In the genomic region with DNA sequence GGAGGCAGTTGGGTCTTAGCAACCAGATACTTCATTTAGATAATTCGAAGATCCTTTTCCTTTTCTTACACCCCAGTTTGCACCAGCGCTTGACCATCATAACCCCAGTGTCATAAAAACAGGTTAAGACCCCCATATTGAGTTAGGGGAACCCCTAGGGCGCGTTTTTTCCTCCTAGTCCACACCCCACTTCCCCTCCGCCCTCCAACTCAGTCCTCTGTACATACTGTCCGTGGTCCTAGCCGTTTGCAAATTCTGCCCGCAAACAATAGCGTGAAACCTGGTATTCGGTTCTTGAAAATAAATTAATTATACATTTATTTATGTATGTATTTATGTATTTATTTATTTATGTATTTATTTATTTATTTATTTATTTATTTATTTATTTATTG, we compare ENCODE assay signal across 7 mouse cellular contexts. TPM values are rescaled to one million over a fixed set of nuclear protein-coding genes. Genes with fewer than 3 reads are reported as not detected.
DNase-seq lines count a peak whose midpoint lies in the region; ATAC-seq and TF ChIP-seq lines count a peak whose summit lies in the region.

No protein-coding gene starts in this region.

- peaks cover 12% of the 10 kb centered on the region for H3K4me1 ChIP-seq in megakaryocyte, embryonic 14.5 days
- peaks cover 11% of the 10 kb centered on the region for H3K4me1 ChIP-seq in forebrain, embryonic 15.5 days
- no peaks in the 10 kb centered on the region for H3K4me1 ChIP-seq in limb, embryonic 14.5 days (ENCODE audit: control insufficient read depth, insufficient read depth, low read length)
- no peaks in the 10 kb centered on the region for H3K4me1 ChIP-seq in stomach, embryonic 16.5 days (ENCODE audit: control insufficient read depth, insufficient read depth, low read length)

- peaks cover 86% of the 10 kb centered on the region for H3K27me3 ChIP-seq in megakaryocyte, embryonic 14.5 days (replicated peaks)
- no peaks in the 10 kb centered on the region for H3K27me3 ChIP-seq in forebrain, embryonic 15.5 days
- H3K27me3 ChIP-seq in limb, embryonic 14.5 days (ENCODE audit: control insufficient read depth, insufficient read depth, low read length): peaks cover 27% of the 10 kb centered on the region; the same call in 1 of the 2 replicates
- H3K27me3 ChIP-seq in stomach, embryonic 16.5 days (ENCODE audit: control insufficient read depth, insufficient read depth, low read length): peaks cover 14% of the 10 kb centered on the region

- no peak for ATAC-seq in megakaryocyte, adult 5-6 weeks (ENCODE audit: poor library complexity, severe bottlenecking)
- ATAC-seq in forebrain, embryonic 15.5 days (replicated peaks): peak; percentile 53; the same call in 1 of the 2 replicates
- ATAC-seq in limb, embryonic 14.5 days (ENCODE audit: low FRiP score, low read depth): no peak
- no peak for ATAC-seq in stomach, embryonic 16.5 days (ENCODE audit: insufficient read depth, low FRiP score)

- peak overlapping the region; percentile 91 for H3K4me3 ChIP-seq in megakaryocyte, embryonic 14.5 days (replicated peaks)
- peak overlapping the region; percentile 54 for H3K4me3 ChIP-seq in forebrain, embryonic 15.5 days
- H3K4me3 ChIP-seq in limb, embryonic 14.5 days (replicated peaks; ENCODE audit: low read length): peak overlapping the region; percentile 58
- peak overlapping the region; percentile 61 for H3K4me3 ChIP-seq in stomach, embryonic 16.5 days (replicated peaks; ENCODE audit: low read length)

- peaks cover 15% of the 10 kb centered on the region for H3K9me3 ChIP-seq in megakaryocyte, embryonic 14.5 days
- no peaks in the 10 kb centered on the region for H3K9me3 ChIP-seq in forebrain, embryonic 15.5 days
- H3K9me3 ChIP-seq in limb, embryonic 14.5 days (ENCODE audit: control insufficient read depth, low read length): peaks cover 4% of the 10 kb centered on the region; the same call in 1 of the 2 replicates
- H3K9me3 ChIP-seq in stomach, embryonic 16.5 days (replicated peaks; ENCODE audit: control insufficient read depth, low read length): no peaks in the 10 kb centered on the region

- 40% methylated on average over 10 of the region's 10 CpGs for WGBS in forebrain, embryonic 15.5 days
- 37% methylated on average over 10 of the region's 10 CpGs for WGBS in limb, embryonic 14.5 days
- 32% methylated on average over 10 of the region's 10 CpGs for WGBS in stomach, embryonic 16.5 days

- H3K9ac ChIP-seq in forebrain, embryonic 15.5 days (replicated peaks): peak overlapping the region; percentile 66
- H3K9ac ChIP-seq in limb, embryonic 14.5 days (ENCODE audit: low read depth, low read length, severe bottlenecking): no peak overlapping the region
- H3K9ac ChIP-seq in stomach, embryonic 16.5 days (ENCODE audit: low read length): peak overlapping the region; percentile 68

- no peak for TF ChIP-seq POLR2A in limb, embryonic 14.5 days (IDR thresholded peaks at IDR 0.05; ENCODE audit: borderline replicate concordance, extremely low read depth, insufficient read depth, insufficient read length)

- H3K4me2 ChIP-seq in forebrain, embryonic 15.5 days (replicated peaks): peak overlapping the region; percentile 74
- H3K4me2 ChIP-seq in limb, embryonic 14.5 days (replicated peaks; ENCODE audit: low read depth, low read length, severe bottlenecking): peak overlapping the region; percentile 88
- H3K4me2 ChIP-seq in stomach, embryonic 16.5 days (ENCODE audit: low read depth, low read length): peak overlapping the region; percentile 93

- H3K36me3 ChIP-seq in megakaryocyte, embryonic 14.5 days (replicated peaks; ENCODE audit: low read length): no peaks in the 10 kb centered on the region
- no peaks in the 10 kb centered on the region for H3K36me3 ChIP-seq in forebrain, embryonic 15.5 days
- H3K36me3 ChIP-seq in limb, embryonic 14.5 days (ENCODE audit: control insufficient read depth, insufficient read depth, low read length): no peaks in the 10 kb centered on the region
- H3K36me3 ChIP-seq in stomach, embryonic 16.5 days (ENCODE audit: control insufficient read depth, insufficient read depth, low read length): no peaks in the 10 kb centered on the region

- no peak for DNase-seq in limb, embryonic 14.5 days (ENCODE audit: low spot score)
- no peak for DNase-seq in right cerebral cortex, adult 18-20 months
- no peak for DNase-seq in cerebellum, adult 9-11 months

- H3K27ac ChIP-seq in forebrain, embryonic 15.5 days (replicated peaks): peak overlapping the region; percentile 68
- no peak overlapping the region for H3K27ac ChIP-seq in limb, embryonic 14.5 days (replicated peaks; ENCODE audit: low read depth, low read length)
- H3K27ac ChIP-seq in stomach, embryonic 16.5 days (ENCODE audit: low read length): no peak overlapping the region

RNA-seq across cellular contexts. Expression of gene Rimkla, which starts 0.5 kb away (rescaled TPM):
- polyA plus RNA-seq in megakaryocyte, embryonic 14.5 days (2012; ENCODE audit: insufficient read depth, low replicate concordance): not detected in 2 replicates
- not detected in 2 replicates for total RNA-seq in megakaryocyte, adult 5-6 weeks (2015)
- total RNA-seq in megakaryocyte, adult 5-6 weeks (2017): not detected in 2 replicates
- 19.1 and 20.3 TPM in 2 replicates for polyA plus RNA-seq in forebrain, embryonic 15.5 days (2015; fragmentation: Nextera tagmentation; extraction: Ambion mirVana)
- polyA plus RNA-seq in limb, embryonic 14.5 days (2012; rRNA removed): 0.79 and 1.1 TPM in 2 replicates
- polyA plus RNA-seq in limb, embryonic 14.5 days (2014; fragmentation: Nextera tagmentation; extraction: Ambion mirVana): 0.62 and 0.75 TPM in 2 replicates
- 0.67 and 0.77 TPM in 2 replicates for polyA plus RNA-seq in stomach, embryonic 16.5 days (2015; fragmentation: Nextera tagmentation; extraction: Ambion mirVana)

RNA-seq across cellular contexts. Expression of gene Foxj3, which starts 43.9 kb away (rescaled TPM):
- polyA plus RNA-seq in megakaryocyte, embryonic 14.5 days (2012; ENCODE audit: insufficient read depth, low replicate concordance): 2.4 and 4.1 TPM in 2 replicates
- total RNA-seq in megakaryocyte, adult 5-6 weeks (2015): 21.3 and 31.6 TPM in 2 replicates
- 13.4 and 15.4 TPM in 2 replicates for total RNA-seq in megakaryocyte, adult 5-6 weeks (2017)
- 30.8 and 34.5 TPM in 2 replicates for polyA plus RNA-seq in forebrain, embryonic 15.5 days (2015; fragmentation: Nextera tagmentation; extraction: Ambion mirVana)
- polyA plus RNA-seq in limb, embryonic 14.5 days (2012; rRNA removed): 31.5 and 34.5 TPM in 2 replicates
- polyA plus RNA-seq in limb, embryonic 14.5 days (2014; fragmentation: Nextera tagmentation; extraction: Ambion mirVana): 23.5 and 25.4 TPM in 2 replicates
- polyA plus RNA-seq in stomach, embryonic 16.5 days (2015; fragmentation: Nextera tagmentation; extraction: Ambion mirVana): 18.1 and 18.9 TPM in 2 replicates

RNA-seq across cellular contexts. Expression of gene Frg2f1, which starts 46.4 kb away (rescaled TPM):
- 10.6 and 11.1 TPM in 2 replicates for polyA plus RNA-seq in megakaryocyte, embryonic 14.5 days (2012; ENCODE audit: insufficient read depth, low replicate concordance)
- total RNA-seq in megakaryocyte, adult 5-6 weeks (2015): 0.69 and 1.6 TPM in 2 replicates
- total RNA-seq in megakaryocyte, adult 5-6 weeks (2017): 0.28 and 0.59 TPM in 2 replicates
- polyA plus RNA-seq in forebrain, embryonic 15.5 days (2015; fragmentation: Nextera tagmentation; extraction: Ambion mirVana): 5.4 and 7.0 TPM in 2 replicates
- 10.2 and 12.2 TPM in 2 replicates for polyA plus RNA-seq in limb, embryonic 14.5 days (2012; rRNA removed)
- polyA plus RNA-seq in limb, embryonic 14.5 days (2014; fragmentation: Nextera tagmentation; extraction: Ambion mirVana): 5.0 and 5.5 TPM in 2 replicates
- polyA plus RNA-seq in stomach, embryonic 16.5 days (2015; fragmentation: Nextera tagmentation; extraction: Ambion mirVana): 2.8 and 3.2 TPM in 2 replicates
